Mouse (Mus musculus) MEL (cell line): ENCODE results near the gene Plxnb1. TPM values are rescaled to one million over a fixed set of nuclear protein-coding genes. Genes with fewer than 3 reads are reported as not detected.

Experiments
- DNase-seq: peaks from one replicate; pipeline ENCODE4 v3.0.0; 2011; ENCODE audit warnings: low read depth, low spot score
- H3K27ac ChIP-seq: 2 replicates; pipeline ENCODE4 v1.5.1; 2012; ENCODE audit warnings: low read depth, mild to moderate bottlenecking, control low read depth, low read length, moderate library complexity; ENCODE audit not compliant: control insufficient read depth
- H3K27me3 ChIP-seq, 2 experiments: fragments of 150-350 bp in 1 of 2; sonication (generic) in 1 of 2; 2 replicates each; pipeline ENCODE4 v1.6.1; 2012; ENCODE audit warnings: low read length in 2 of 2, mild to moderate bottlenecking in 2 of 2, improper control_type of control experiment in 1 of 2, moderate library complexity in 1 of 2; ENCODE audit not compliant: insufficient read depth in 2 of 2, control insufficient read depth in 1 of 2
- H3K36me3 ChIP-seq, 2 experiments: 2 replicates each; pipeline ENCODE4 v1.6.1; 2012 to 2014; ENCODE audit warnings: low read length in 2 of 2, improper control_type of control experiment in 1 of 2, inconsistent platforms in 1 of 2, mild to moderate bottlenecking in 1 of 2; ENCODE audit not compliant: insufficient read depth in 2 of 2, control insufficient read depth in 1 of 2
- H3K4me1 ChIP-seq, 2 experiments: fragments of 150-350 bp in 1 of 2; sonication (generic) in 1 of 2; 2 replicates each; pipeline ENCODE4 v1.6.1; 2012; ENCODE audit warnings: low read length in 2 of 2, improper control_type of control experiment in 1 of 2, mild to moderate bottlenecking in 1 of 2; ENCODE audit not compliant: insufficient read depth in 2 of 2, control insufficient read depth in 1 of 2
- H3K4me3 ChIP-seq, 2 experiments: fragments of 150-350 bp in 1 of 2; sonication (generic) in 1 of 2; 2 replicates each; pipeline ENCODE4 v1.5.1; 2012; ENCODE audit warnings: low read depth in 2 of 2, low read length in 2 of 2, mild to moderate bottlenecking in 2 of 2, moderate library complexity in 2 of 2, control low read depth in 1 of 2, improper control_type of control experiment in 1 of 2; ENCODE audit not compliant: control insufficient read depth in 1 of 2, insufficient read depth in 1 of 2
- H3K79me2 ChIP-seq: 2 replicates; pipeline ENCODE4 v1.6.1; 2012; ENCODE audit warnings: mild to moderate bottlenecking, low read length, moderate library complexity; ENCODE audit not compliant: control insufficient read depth, poor library complexity, insufficient read depth
- H3K9ac ChIP-seq: 2 replicates; pipeline ENCODE4 v1.6.1; 2012; ENCODE audit warnings: low read depth, mild to moderate bottlenecking, control low read depth, low read length, moderate library complexity; ENCODE audit not compliant: control insufficient read depth, poor library complexity, severe bottlenecking
- H3K9me3 ChIP-seq: fragments of 150-350 bp; sonication (generic); replicated peaks from 2 replicates; pipeline ENCODE4 v1.6.1; 2012; ENCODE audit warnings: mild to moderate bottlenecking, low read length, improper control_type of control experiment, moderate library complexity; ENCODE audit not compliant: insufficient read depth
- BHLHE40 ChIP-seq: IDR thresholded peaks from 2 replicates; pipeline ENCODE4 v1.6.1; 2012; ENCODE audit warnings: low read depth, mild to moderate bottlenecking, inconsistent platforms, low read length, improper control_type of control experiment, borderline replicate concordance
- CHD2 ChIP-seq: IDR thresholded peaks from 2 replicates; pipeline ENCODE4 v1.6.1; 2011; ENCODE audit warnings: low read length, improper control_type of control experiment
- CTCF ChIP-seq, 3 experiments: IDR thresholded peaks in 2 of 3; conservative IDR thresholded peaks in 1 of 3; 2 replicates each; pipeline ENCODE4 v1.5.1; 2011 to 2012; ENCODE audit warnings: low read length in 3 of 3, low read depth in 2 of 3, mild to moderate bottlenecking in 2 of 3, improper control_type of control experiment in 1 of 3, inconsistent platforms in 1 of 3, mixed read lengths in 1 of 3, moderate library complexity in 1 of 3; ENCODE audit not compliant: control insufficient read depth in 1 of 3, insufficient read depth in 1 of 3, poor library complexity in 1 of 3, severe bottlenecking in 1 of 3
- GABPA ChIP-seq: IDR thresholded peaks from 2 replicates; pipeline ENCODE4 v1.6.1; 2012; ENCODE audit warnings: low read depth, mild to moderate bottlenecking, inconsistent platforms, low read length, improper control_type of control experiment, moderate library complexity
- GATA1 ChIP-seq: IDR thresholded peaks from 2 replicates; pipeline ENCODE4 v1.6.1; 2011; ENCODE audit warnings: low read depth, low read length, improper control_type of control experiment
- JUND ChIP-seq: IDR thresholded peaks from 2 replicates; pipeline ENCODE4 v1.6.1; 2011; ENCODE audit warnings: low read depth, mild to moderate bottlenecking, improper control_type of control experiment, low read length
- MAFK ChIP-seq: IDR thresholded peaks from 2 replicates; pipeline ENCODE4 v1.6.1; 2011; ENCODE audit warnings: low read depth, mild to moderate bottlenecking, low read length, improper control_type of control experiment, borderline replicate concordance
- MAX ChIP-seq: IDR thresholded peaks from 2 replicates; pipeline ENCODE4 v1.6.1; 2011; ENCODE audit warnings: low read length, improper control_type of control experiment
- MAZ ChIP-seq: IDR thresholded peaks from 2 replicates; pipeline ENCODE4 v1.6.1; 2012; ENCODE audit warnings: low read depth, mild to moderate bottlenecking, inconsistent platforms, low read length, improper control_type of control experiment
- MXI1 ChIP-seq: IDR thresholded peaks from 2 replicates; pipeline ENCODE4 v1.6.1; 2011; ENCODE audit warnings: mild to moderate bottlenecking, low read depth, low read length, improper control_type of control experiment
- MYB ChIP-seq: IDR thresholded peaks from 2 replicates; pipeline ENCODE4 v1.6.1; 2011; ENCODE audit warnings: mild to moderate bottlenecking, low read depth, low read length, improper control_type of control experiment
- MYC ChIP-seq: IDR thresholded peaks from 2 replicates; pipeline ENCODE4 v1.6.1; 2011; ENCODE audit warnings: low read depth, mild to moderate bottlenecking, low read length, improper control_type of control experiment, moderate library complexity
- NRF1 ChIP-seq: IDR thresholded peaks from 2 replicates; pipeline ENCODE4 v1.6.1; 2014; ENCODE audit warnings: low read depth, mild to moderate bottlenecking, inconsistent platforms, low read length, improper control_type of control experiment, moderate library complexity; ENCODE audit not compliant: poor library complexity, insufficient read depth, severe bottlenecking
- POLR2A ChIP-seq, 2 experiments: IDR thresholded peaks; 2 replicates each; pipeline ENCODE4 v1.6.1; 2011 to 2012; ENCODE audit warnings: low read length in 2 of 2, mild to moderate bottlenecking in 2 of 2, control low read depth in 1 of 2, improper control_type of control experiment in 1 of 2, low read depth in 1 of 2, moderate library complexity in 1 of 2; ENCODE audit not compliant: control insufficient read depth in 1 of 2, insufficient read depth in 1 of 2, poor library complexity in 1 of 2
- POLR2AphosphoS5 ChIP-seq: IDR thresholded peaks from 2 replicates; pipeline ENCODE4 v1.6.1; 2012; ENCODE audit warnings: low read depth, borderline replicate concordance, mild to moderate bottlenecking, inconsistent platforms, low read length, moderate library complexity, mixed read lengths
- TAL1 ChIP-seq: IDR thresholded peaks from 2 replicates; pipeline ENCODE4 v1.6.1; 2012; ENCODE audit warnings: mild to moderate bottlenecking, inconsistent platforms, low read length, moderate library complexity, mixed read lengths
- TCF12 ChIP-seq: IDR thresholded peaks from 2 replicates; pipeline ENCODE4 v1.6.1; 2014; ENCODE audit warnings: low read depth, mild to moderate bottlenecking, inconsistent platforms, low read length, improper control_type of control experiment, moderate library complexity
- UBTF ChIP-seq: IDR thresholded peaks from 2 replicates; pipeline ENCODE4 v1.6.1; 2012; ENCODE audit warnings: low read depth, mild to moderate bottlenecking, inconsistent platforms, low read length, improper control_type of control experiment, moderate library complexity, borderline replicate concordance; ENCODE audit not compliant: insufficient read depth
- USF1 ChIP-seq: IDR thresholded peaks from 2 replicates; pipeline ENCODE4 v1.6.1; 2014; ENCODE audit warnings: low read depth, mild to moderate bottlenecking, inconsistent platforms, low read length, improper control_type of control experiment, moderate library complexity
- ZC3H11A ChIP-seq: IDR thresholded peaks from 2 replicates; pipeline ENCODE4 v1.6.1; 2012; ENCODE audit warnings: low read depth, mild to moderate bottlenecking, inconsistent platforms, low read length, improper control_type of control experiment
- polyA plus RNA-seq, 2 experiments: library from polyadenylated mRNA; stranded (reverse) in 1 of 2; unstranded in 1 of 2; fragments of >175 nt in 1 of 2; fragments of >200 nt in 1 of 2; gene quantifications; 2 replicates each; pipeline versions ENCODE4 v1.2.1 to v1.2.4; 2012; ENCODE audit warnings: low replicate concordance in 2 of 2, low read depth in 1 of 2; ENCODE audit not compliant: insufficient read length in 2 of 2, insufficient read depth in 1 of 2, missing spikeins in 1 of 2
- total RNA-seq: library from RNA; depleted of rRNA; stranded (reverse); fragments of 300-350 nt; gene quantifications from 2 replicates; pipeline ENCODE4 v1.2.3, GENCODE M21; 2012

Plxnb1 gene
- total and polyA plus RNA-seq, 3 experiments: 0.07 TPM; not detected in 2

GRCm38 (mm10) chr9:109093786-109094552, 1.2 kb upstream of the Plxnb1 start:
- Histone ChIP-seq H3K27me3 (no peaks in the 10 kb centered on the region), H3K9me3 (no peaks in the 10 kb centered on the region), H3K9ac (no peak overlapping the region), H3K4me1 (no peaks in the 10 kb centered on the region), H3K36me3 (no peaks in the 10 kb centered on the region), H3K79me2 (no peaks in the 10 kb centered on the region), H3K27ac (no peak overlapping the region), H3K4me3 (no peak overlapping the region)
- TF ChIP-seq CTCF (IDR thresholded peaks at IDR 0.05 in 2 of 3, conservative IDR thresholded peaks at IDR 0.05 in 1 of 3; ENCODE audit: control insufficient read depth in 1 of 3, insufficient read depth in 1 of 3, low read depth in 2 of 3, low read length in 3 of 3, poor library complexity in 1 of 3, severe bottlenecking in 1 of 3): no peak
- TF ChIP-seq GABPA: no peak
- TF ChIP-seq MAX: no peak
- no peak for TF ChIP-seq MAZ
- TF ChIP-seq USF1: no peak
- TF ChIP-seq ZC3H11A: no peak
- no peak for TF ChIP-seq MAFK
- TF ChIP-seq JUND: no peak
- no peak for TF ChIP-seq POLR2AphosphoS5
- no peak for TF ChIP-seq NRF1
- no peak for TF ChIP-seq MYB
- TF ChIP-seq POLR2A (IDR thresholded peaks at IDR 0.05; ENCODE audit: control insufficient read depth in 1 of 2, insufficient read depth in 1 of 2, low read depth in 1 of 2, low read length in 2 of 2, poor library complexity in 1 of 2): no peak
- no peak for TF ChIP-seq MXI1
- TF ChIP-seq TCF12: no peak
- TF ChIP-seq TAL1: no peak
- TF ChIP-seq GATA1: no peak
- TF ChIP-seq BHLHE40: no peak
- TF ChIP-seq CHD2: no peak
- TF ChIP-seq UBTF: no peak
- no peak for TF ChIP-seq MYC
- no peak for DNase-seq

- H3K27me3 ChIP-seq: no peaks in the 10 kb centered on the region
These were observed 544 bp upstream of the Plxnb1 start for GRCm38 (mm10) chr9:109094553-109095136.

More at GRCm38 (mm10) chr9:109094553-109095136, 544 bp upstream of the Plxnb1 start:
- Histone ChIP-seq H3K36me3 (no peaks in the 10 kb centered on the region), H3K4me3 (no peak overlapping the region), H3K27ac (no peak overlapping the region), H3K9me3 (no peaks in the 10 kb centered on the region), H3K9ac (no peak overlapping the region), H3K79me2 (no peaks in the 10 kb centered on the region), H3K4me1 (no peaks in the 10 kb centered on the region)
- no peak for TF ChIP-seq MAFK
- no peak for DNase-seq
